Mouse (Mus musculus): Measurements from ENCODE around the gene Sycp2l.

Sycp2l gene

GRCm38 (mm10) chr13:41113940-41114339 is at the start of gene Sycp2l:
Gene Sycp2l (plus strand): TSS chr13:41114307.
- DNase-seq (ENCODE audit: low spot score): no peak

GRCm38 (mm10) chr13:41067618-41068017 is 46.5 kb upstream of the Sycp2l start:
- DNase-seq (ENCODE audit: low spot score): no peak

- DNase-seq (ENCODE audit: low spot score): no peak
These were observed 42.5 kb upstream of the Sycp2l start for GRCm38 (mm10) chr13:41071617-41072016.

- no peak for DNase-seq (ENCODE audit: low spot score)
These were observed 40.3 kb upstream of the Sycp2l start for GRCm38 (mm10) chr13:41073819-41074218.

GRCm38 (mm10) chr13:41077921-41078320 is 36.2 kb upstream of the Sycp2l start:
- no peak for DNase-seq (ENCODE audit: low spot score)

GRCm38 (mm10) chr13:41078690-41079420 is 35.3 kb upstream of the Sycp2l start:
- DNase-seq (ENCODE audit: low spot score): no peak

- DNase-seq (ENCODE audit: low spot score): peak; percentile 51
These were observed 34.7 kb upstream of the Sycp2l start, which contains the start of gene Mak for GRCm38 (mm10) chr13:41079421-41079780. Gene Mak (minus strand): TSS chr13:41079706.

GRCm38 (mm10) chr13:41079859-41080258 is 34.2 kb upstream of the Sycp2l start:
- no peak for DNase-seq (ENCODE audit: low spot score)

GRCm38 (mm10) chr13:41080700-41081099 is 33.4 kb upstream of the Sycp2l start:
- no peak for DNase-seq (ENCODE audit: low spot score)

GRCm38 (mm10) chr13:41084521-41084920 is 29.6 kb upstream of the Sycp2l start:
- DNase-seq (ENCODE audit: low spot score): no peak

- DNase-seq (ENCODE audit: low spot score): no peak
These were observed 29.0 kb upstream of the Sycp2l start for GRCm38 (mm10) chr13:41085140-41085539.

GRCm38 (mm10) chr13:41088746-41089145 is 25.4 kb upstream of the Sycp2l start:
- no peak for DNase-seq (ENCODE audit: low spot score)

GRCm38 (mm10) chr13:41091271-41091670 is 22.8 kb upstream of the Sycp2l start:
- no peak for DNase-seq (ENCODE audit: low spot score)

GRCm38 (mm10) chr13:41094160-41094559 is 19.9 kb upstream of the Sycp2l start:
- DNase-seq (ENCODE audit: low spot score): no peak

GRCm38 (mm10) chr13:41097324-41098058 is 16.6 kb upstream of the Sycp2l start:
- DNase-seq (ENCODE audit: low spot score): no peak

GRCm38 (mm10) chr13:41098325-41098724 is 15.8 kb upstream of the Sycp2l start:
- no peak for DNase-seq (ENCODE audit: low spot score)

GRCm38 (mm10) chr13:41100031-41100430 is 14.1 kb upstream of the Sycp2l start:
- DNase-seq (ENCODE audit: low spot score): no peak

GRCm38 (mm10) chr13:41103841-41104525 is 10.1 kb upstream of the Sycp2l start:
- DNase-seq (ENCODE audit: low spot score): no peak

GRCm38 (mm10) chr13:41105541-41105940 is 8.6 kb upstream of the Sycp2l start:
- DNase-seq (ENCODE audit: low spot score): no peak

- DNase-seq (ENCODE audit: low spot score): no peak
These were observed 3.2 kb upstream of the Sycp2l start, which contains the start of gene Gcm2 for GRCm38 (mm10) chr13:41110935-41111334. Gene Gcm2 (minus strand): TSS chr13:41111035.

GRCm38 (mm10) chr13:41119152-41119945 is 5.2 kb downstream of the Sycp2l start:
- DNase-seq (ENCODE audit: low spot score): no peak

- no peak for DNase-seq (ENCODE audit: low spot score)
These were observed 9.6 kb downstream of the Sycp2l start for GRCm38 (mm10) chr13:41123666-41124225.

Measured in ovary, postnatal 14 days (tissue).